Mouse (Mus musculus) G1E (cell line): ENCODE measurements around the gene Tspo2. TPM values are rescaled to one million over a fixed set of nuclear protein-coding genes. Genes with fewer than 3 reads are reported as not detected.

Experiments
- ATAC-seq: 2 replicates; pipeline ENCODE4 v1.8.0; 2016; ENCODE audit warnings: mild to moderate bottlenecking; ENCODE audit not compliant: insufficient number of reproducible peaks, poor library complexity, low FRiP score, severe bottlenecking; ENCODE audit errors: extremely low read depth
- DNase-seq: peaks from one replicate; pipeline ENCODE4 v3.0.0; 2012; ENCODE audit warnings: low spot score
- H3K27me3 ChIP-seq: 2 replicates; pipeline ENCODE4 v1.6.1; 2012; ENCODE audit warnings: mild to moderate bottlenecking, low read length, inconsistent platforms; ENCODE audit not compliant: insufficient read depth
- H3K36me3 ChIP-seq: replicated peaks from 2 replicates; pipeline ENCODE3; 2012; ENCODE audit warnings: mild to moderate bottlenecking, inconsistent platforms
- H3K4me1 ChIP-seq: 2 replicates; pipeline ENCODE4 v1.6.1; 2012; ENCODE audit warnings: low read depth, low read length, inconsistent platforms, mixed read lengths; ENCODE audit not compliant: insufficient read depth
- H3K4me3 ChIP-seq: 2 replicates; pipeline ENCODE4 v1.5.1; 2012; ENCODE audit warnings: low read depth, mild to moderate bottlenecking, inconsistent platforms, low read length, moderate library complexity, mixed read lengths
- H3K9me3 ChIP-seq: replicated peaks from 2 replicates; pipeline ENCODE4 v1.6.1; 2012; ENCODE audit warnings: inconsistent platforms
- CTCF ChIP-seq: IDR thresholded peaks from 2 replicates; pipeline ENCODE4 v1.5.1; 2012; ENCODE audit warnings: low read depth, low read length, inconsistent platforms, mixed read lengths
- GATA1 ChIP-seq: IDR thresholded peaks from 2 replicates; pipeline ENCODE4 v1.6.1; 2012; ENCODE audit warnings: borderline replicate concordance, low read length, inconsistent platforms, mixed read lengths
- GATA2 ChIP-seq: IDR thresholded peaks from 2 replicates; pipeline ENCODE4 v1.6.1; 2012; ENCODE audit warnings: low read depth, low read length, inconsistent platforms, borderline replicate concordance
- POLR2AphosphoS5 ChIP-seq: IDR thresholded peaks from 2 replicates; pipeline ENCODE4 v1.6.1; 2012; ENCODE audit warnings: low read depth, low read length, inconsistent platforms; ENCODE audit not compliant: insufficient replicate concordance
- TAL1 ChIP-seq: conservative IDR thresholded peaks from 2 replicates; pipeline ENCODE4 v1.6.1; 2012; ENCODE audit warnings: low read depth, low read length, inconsistent platforms, mixed read lengths
- polyA plus RNA-seq: library from polyadenylated mRNA; stranded (reverse); fragments of >175 nt; gene quantifications from 2 replicates; pipeline ENCODE4 v1.2.3, GENCODE M21; 2012
- total RNA-seq, 2 experiments: library from RNA; stranded (forward) in 1 of 2; stranded (reverse) in 1 of 2; fragments of 200-1000 nt in 1 of 2; fragments of >200 nt in 1 of 2; fragmentation: Nextera tagmentation in 1 of 2; gene quantifications; 2 replicates each; pipeline ENCODE4 v1.2.3; 2014 to 2017

The Tspo2 gene
- total and polyA plus RNA-seq, 3 experiments = 47.5 to 99.5 (median 61.3) TPM

GRCm38 (mm10) chr17:48463391-48463790, 12.1 kb upstream of the Tspo2 start:
- ATAC-seq (no peak), DNase-seq (no peak)
- Histone ChIP-seq H3K27me3 (no peaks in the 10 kb centered on the region), H3K4me3 (no peak overlapping the region), H3K36me3 (peaks cover 95% of the 10 kb centered on the region), H3K9me3 (no peaks in the 10 kb centered on the region), H3K4me1 (peaks cover 37% of the 10 kb centered on the region)
- TF ChIP-seq CTCF (no peak), GATA2 (no peak), GATA1 (no peak), POLR2AphosphoS5 (no peak), TAL1 (no peak)

- Histone ChIP-seq H3K36me3 (peaks cover 89% of the 10 kb centered on the region), H3K9me3 (no peaks in the 10 kb centered on the region), H3K4me1 (peaks cover 48% of the 10 kb centered on the region), H3K4me3 (no peak overlapping the region), H3K27me3 (no peaks in the 10 kb centered on the region)
- DNase-seq (no peak), ATAC-seq (no peak)
- TF ChIP-seq POLR2AphosphoS5 (no peak), TAL1 (no peak), CTCF (no peak), GATA1 (no peak), GATA2 (no peak)
These were observed 10.8 kb upstream of the Tspo2 start for GRCm38 (mm10) chr17:48462096-48462495.

- Histone ChIP-seq H3K27me3 (no peaks in the 10 kb centered on the region), H3K4me1 (peaks cover 84% of the 10 kb centered on the region), H3K9me3 (no peaks in the 10 kb centered on the region), H3K4me3 (peak overlapping the region; percentile 51; the same call in 1 of the 2 replicates), H3K36me3 (peaks cover 57% of the 10 kb centered on the region)
- TF ChIP-seq GATA2 = no peak
- no peak for TF ChIP-seq POLR2AphosphoS5
- no peak for TF ChIP-seq GATA1
- TF ChIP-seq CTCF = no peak
- DNase-seq (peak; percentile 74), ATAC-seq (peak; percentile 37)
These were observed 6.8 kb upstream of the Tspo2 start for GRCm38 (mm10) chr17:48457971-48458653.

GRCm38 (mm10) chr17:48455955-48456354, 4.6 kb upstream of the Tspo2 start:
- Histone ChIP-seq H3K4me3 (peak overlapping the region; percentile 71; the same call in 1 of the 2 replicates), H3K9me3 (no peaks in the 10 kb centered on the region), H3K4me1 (peaks cover 94% of the 10 kb centered on the region), H3K36me3 (peaks cover 36% of the 10 kb centered on the region), H3K27me3 (no peaks in the 10 kb centered on the region)
- TF ChIP-seq GATA1 = no peak
- no peak for TF ChIP-seq GATA2
- no peak for TF ChIP-seq TAL1
- no peak for ATAC-seq
- no peak for DNase-seq

GRCm38 (mm10) chr17:48454688-48455087, 3.4 kb upstream of the Tspo2 start, which contains the start of gene Unc5cl:
Gene Unc5cl, plus strand, starts transcription at chr17:48454901.
- DNase-seq (peak; percentile 76), ATAC-seq (peak; percentile 58)
- no peaks in the 10 kb centered on the region for H3K27me3 ChIP-seq
- no peaks in the 10 kb centered on the region for H3K9me3 ChIP-seq
- peaks cover 33% of the 10 kb centered on the region for H3K36me3 ChIP-seq
- peak within 1 kb of the TSS; percentile 71 for H3K4me3 ChIP-seq
- peaks cover 95% of the 10 kb centered on the region for H3K4me1 ChIP-seq
- TF ChIP-seq TAL1 (no peak), GATA2 (no peak), GATA1 (no peak), CTCF (no peak), POLR2AphosphoS5 (no peak)

- H3K36me3 ChIP-seq = peaks cover 32% of the 10 kb centered on the region
- H3K4me3 ChIP-seq = peak overlapping the region; percentile 71
- TF ChIP-seq GATA2 (no peak), GATA1 (no peak), TAL1 (no peak), CTCF (no peak), POLR2AphosphoS5 (no peak)
- H3K27me3 ChIP-seq = no peaks in the 10 kb centered on the region
- no peaks in the 10 kb centered on the region for H3K9me3 ChIP-seq
- H3K4me1 ChIP-seq = peaks cover 94% of the 10 kb centered on the region
- DNase-seq (no peak), ATAC-seq (no peak)
These were observed 2.9 kb upstream of the Tspo2 start for GRCm38 (mm10) chr17:48454190-48454589.
